Mouse (Mus musculus) ES-Bruce4 (cell line): Measurements from ENCODE around the gene Sept1. TPM values are rescaled to one million over a fixed set of nuclear protein-coding genes. Genes with fewer than 3 reads are reported as not detected.

Source experiments
- H3K27ac ChIP-seq: 2 replicates; pipeline ENCODE4 v1.5.1; 2012; ENCODE audit warnings: low read length, inconsistent platforms; ENCODE audit not compliant: insufficient read depth
- H3K27me3 ChIP-seq: 2 replicates; pipeline ENCODE4 v1.6.1; 2012; ENCODE audit warnings: mild to moderate bottlenecking, low read length, inconsistent platforms; ENCODE audit not compliant: control insufficient read depth, poor library complexity, insufficient read depth, severe bottlenecking
- H3K36me3 ChIP-seq: 2 replicates; pipeline ENCODE4 v1.6.1; 2012; ENCODE audit warnings: inconsistent platforms, mild to moderate bottlenecking, low read length, moderate library complexity; ENCODE audit not compliant: control insufficient read depth, poor library complexity, insufficient read depth, severe bottlenecking
- H3K4me1 ChIP-seq: one replicate; pipeline ENCODE4 v1.8.1; 2011; ENCODE audit warnings: low read length; ENCODE audit not compliant: control insufficient read depth, insufficient read depth
- H3K4me3 ChIP-seq: 2 replicates; pipeline ENCODE4 v1.5.1; 2011; ENCODE audit warnings: low read depth, mild to moderate bottlenecking, low read length
- H3K9ac ChIP-seq: 2 replicates; pipeline ENCODE4 v1.6.1; 2012; ENCODE audit warnings: low read depth, mild to moderate bottlenecking, inconsistent platforms; ENCODE audit not compliant: poor library complexity, severe bottlenecking
- H3K9me3 ChIP-seq: replicated peaks from 2 replicates; pipeline ENCODE4 v1.6.1; 2012; ENCODE audit warnings: mild to moderate bottlenecking, low read length, inconsistent platforms; ENCODE audit not compliant: control insufficient read depth, poor library complexity, insufficient read depth, severe bottlenecking
- CTCF ChIP-seq: IDR thresholded peaks from one replicate; pipeline ENCODE4 v1.8.1; 2011; ENCODE audit warnings: low read depth, low read length
- EP300 ChIP-seq: IDR thresholded peaks from 2 replicates; pipeline ENCODE4 v1.6.1; 2011; ENCODE audit warnings: low read depth, low read length; ENCODE audit not compliant: insufficient read depth
- POLR2A ChIP-seq: IDR thresholded peaks from one replicate; pipeline ENCODE4 v1.8.1; 2011; ENCODE audit warnings: low read length; ENCODE audit not compliant: insufficient read depth
- polyA plus RNA-seq: library from polyadenylated mRNA; stranded (reverse); fragments of >200 nt; gene quantifications from 2 replicates; pipeline ENCODE4 v1.2.4, GENCODE M21; 2011; ENCODE audit warnings: low read depth; ENCODE audit not compliant: missing spikeins, insufficient read depth, insufficient read length

Sept1 gene
- polyA plus RNA-seq, 1 experiment: 210 TPM

GRCm38 (mm10) chr7:127217475-127217874, 15.5 kb downstream of the Sept1 start:
- H3K4me1 ChIP-seq: no peaks in the 10 kb centered on the region
- no peaks in the 10 kb centered on the region for H3K9me3 ChIP-seq
- H3K9ac ChIP-seq: peak overlapping the region; percentile 61
- H3K27ac ChIP-seq: peak overlapping the region; percentile 81
- peaks cover 4% of the 10 kb centered on the region; the same call in 1 of the 2 replicates for H3K36me3 ChIP-seq
- H3K4me3 ChIP-seq: peak overlapping the region; percentile 61
- TF ChIP-seq EP300: peak; percentile 96
- TF ChIP-seq CTCF: no peak
- no peaks in the 10 kb centered on the region for H3K27me3 ChIP-seq

DNA sequence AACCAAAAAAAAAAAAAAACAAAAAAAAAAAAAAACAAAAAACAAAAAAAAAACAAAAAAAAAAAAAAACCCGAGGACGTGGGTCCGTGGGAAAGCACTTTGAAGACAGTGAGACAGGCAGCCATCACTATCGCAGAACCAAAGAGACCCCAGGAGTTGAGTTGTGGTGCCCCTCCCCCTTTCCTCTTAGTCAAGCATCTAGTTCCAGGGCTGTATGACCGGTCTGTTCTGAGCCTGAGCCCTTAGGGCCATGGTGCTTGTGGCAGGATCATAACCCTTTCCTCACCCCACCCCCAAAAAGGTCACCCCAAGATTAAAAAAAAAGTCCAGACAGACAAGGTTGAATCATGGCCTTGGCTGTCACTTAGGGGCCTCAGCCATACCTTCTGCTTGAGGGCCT, 16.6 kb downstream of the Sept1 start:
- H3K27ac ChIP-seq: peak overlapping the region; percentile 81
- no peaks in the 10 kb centered on the region for H3K9me3 ChIP-seq
- TF ChIP-seq EP300 (peak; percentile 65; the same call in 1 of the 2 replicates), POLR2A (no peak)
- H3K4me1 ChIP-seq: no peaks in the 10 kb centered on the region
- peaks cover 4% of the 10 kb centered on the region; the same call in 1 of the 2 replicates for H3K36me3 ChIP-seq
- H3K4me3 ChIP-seq: peak overlapping the region; percentile 44
- H3K27me3 ChIP-seq: no peaks in the 10 kb centered on the region
- H3K9ac ChIP-seq: peak overlapping the region; percentile 61

- Histone ChIP-seq H3K27me3 (no peaks in the 10 kb centered on the region), H3K4me3 (peak overlapping the region; percentile 69), H3K9ac (peak overlapping the region; percentile 61), H3K4me1 (peaks cover 1% of the 10 kb centered on the region), H3K9me3 (no peaks in the 10 kb centered on the region), H3K36me3 (peaks cover 4% of the 10 kb centered on the region; the same call in 1 of the 2 replicates), H3K27ac (peak overlapping the region; percentile 63)
- TF ChIP-seq POLR2A: no peak
- peak; percentile 56; the same call in 1 of the 2 replicates for TF ChIP-seq EP300
- peak; percentile 86 for TF ChIP-seq CTCF
Measured at GRCm38 (mm10) chr7:127214981-127215871, 17.7 kb downstream of the Sept1 start.

GRCm38 (mm10) chr7:127214521-127214920, 18.4 kb downstream of the Sept1 start:
- Histone ChIP-seq H3K36me3 (peaks cover 4% of the 10 kb centered on the region; the same call in 1 of the 2 replicates), H3K9ac (peak overlapping the region; percentile 61), H3K9me3 (no peaks in the 10 kb centered on the region), H3K27ac (peak overlapping the region; percentile 63), H3K4me1 (peaks cover 1% of the 10 kb centered on the region), H3K27me3 (no peaks in the 10 kb centered on the region), H3K4me3 (peak overlapping the region; percentile 69)
- TF ChIP-seq EP300 (no peak), CTCF (no peak), POLR2A (no peak)

DNA sequence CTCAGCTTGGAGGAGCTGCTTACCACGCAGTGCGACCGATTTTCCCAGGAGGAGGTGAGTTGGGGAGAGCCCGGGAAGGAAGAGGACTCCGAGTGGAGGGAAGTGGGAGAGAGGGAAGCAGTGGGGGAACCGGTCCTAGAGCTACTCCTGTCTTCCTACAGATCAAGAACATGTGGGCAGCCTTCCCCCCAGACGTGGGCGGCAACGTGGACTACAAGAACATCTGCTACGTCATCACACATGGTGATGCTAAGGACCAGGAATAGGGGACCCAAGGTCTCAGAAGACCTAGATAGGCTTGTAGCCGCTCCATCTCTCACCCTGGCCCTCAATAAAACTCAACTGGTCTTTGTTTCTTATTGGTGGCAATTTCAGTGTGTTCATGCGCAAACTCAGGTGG, 19.0 kb downstream of the Sept1 start:
- H3K27ac ChIP-seq: peak overlapping the region; percentile 47
- peaks cover 1% of the 10 kb centered on the region for H3K4me1 ChIP-seq
- H3K9me3 ChIP-seq: no peaks in the 10 kb centered on the region
- peak overlapping the region; percentile 61 for H3K9ac ChIP-seq
- TF ChIP-seq EP300 (no peak), CTCF (no peak), POLR2A (no peak)
- H3K27me3 ChIP-seq: no peaks in the 10 kb centered on the region
- peak overlapping the region; percentile 24 for H3K4me3 ChIP-seq
- peaks cover 4% of the 10 kb centered on the region; the same call in 1 of the 2 replicates for H3K36me3 ChIP-seq

DNA sequence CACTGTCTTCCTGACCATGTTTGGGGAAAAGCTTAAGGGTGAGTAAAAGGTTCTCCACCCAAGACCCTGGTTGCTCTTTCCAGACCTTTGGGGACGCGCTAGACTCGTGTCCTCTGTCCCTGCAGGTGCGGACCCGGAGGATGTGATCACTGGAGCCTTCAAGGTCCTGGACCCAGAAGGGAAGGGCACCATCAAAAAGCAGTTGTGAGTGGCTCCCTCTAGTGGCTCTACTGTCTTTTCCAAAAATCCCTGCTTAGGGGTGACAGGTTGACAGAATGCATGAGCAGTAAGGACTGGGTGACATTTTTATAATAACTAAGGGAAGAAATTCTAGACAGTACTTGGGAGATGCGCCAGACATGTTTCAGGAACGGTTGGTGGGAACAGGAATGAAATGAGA, 19.4 kb downstream of the Sept1 start:
- Histone ChIP-seq H3K9ac (peak overlapping the region; percentile 61), H3K4me1 (peaks cover 1% of the 10 kb centered on the region), H3K27me3 (no peaks in the 10 kb centered on the region), H3K36me3 (peaks cover 4% of the 10 kb centered on the region; the same call in 1 of the 2 replicates), H3K4me3 (peak overlapping the region; percentile 61), H3K27ac (peak overlapping the region; percentile 98), H3K9me3 (no peaks in the 10 kb centered on the region)
- peak; percentile 60 for TF ChIP-seq CTCF
- TF ChIP-seq POLR2A: no peak
- no peak for TF ChIP-seq EP300
